Mouse (Mus musculus) layer of hippocampus, adult 9-11 months (tissue): ENCODE results near the gene Ttll11.

Source experiments
- DNase-seq: peaks from one replicate; pipeline ENCODE4 v3.0.0; 2022

Ttll11 gene

GRCm38 (mm10) chr2:35816056-35816661 lies 163.6 kb downstream of the Ttll11 start:
- no peak for DNase-seq

- DNase-seq, result no peak
Observed at GRCm38 (mm10) chr2:35812561-35812933, 167.2 kb downstream of the Ttll11 start.

GRCm38 (mm10) chr2:35811801-35812560 lies 167.7 kb downstream of the Ttll11 start:
- DNase-seq, result no peak

GRCm38 (mm10) chr2:35810027-35810426 lies 169.7 kb downstream of the Ttll11 start:
- no peak for DNase-seq

GRCm38 (mm10) chr2:35809141-35809540 lies 170.6 kb downstream of the Ttll11 start:
- no peak for DNase-seq

- DNase-seq, result no peak
Observed at GRCm38 (mm10) chr2:35805881-35806280, 173.8 kb downstream of the Ttll11 start.

- DNase-seq, result no peak
Observed at GRCm38 (mm10) chr2:35803095-35803494, 176.6 kb downstream of the Ttll11 start.

- no peak for DNase-seq
Observed at GRCm38 (mm10) chr2:35801759-35802158, 178.0 kb downstream of the Ttll11 start.

GRCm38 (mm10) chr2:35799073-35799472 lies 180.6 kb downstream of the Ttll11 start:
- DNase-seq, result no peak

GRCm38 (mm10) chr2:35797998-35798397 lies 181.7 kb downstream of the Ttll11 start:
- no peak for DNase-seq

GRCm38 (mm10) chr2:35789362-35790326 lies 190.1 kb downstream of the Ttll11 start:
- DNase-seq, result no peak

GRCm38 (mm10) chr2:35785877-35786276 lies 193.8 kb downstream of the Ttll11 start:
- no peak for DNase-seq

GRCm38 (mm10) chr2:35783368-35783767 lies 196.3 kb downstream of the Ttll11 start:
- no peak for DNase-seq

GRCm38 (mm10) chr2:35779266-35779665 lies 200.4 kb downstream of the Ttll11 start:
- DNase-seq, result no peak

- no peak for DNase-seq
Observed at GRCm38 (mm10) chr2:35776935-35777334, 202.8 kb downstream of the Ttll11 start.

- DNase-seq, result peak; percentile 34
Observed at GRCm38 (mm10) chr2:35775651-35776055, 204.1 kb downstream of the Ttll11 start.

GRCm38 (mm10) chr2:35770541-35770940 lies 209.2 kb downstream of the Ttll11 start:
- DNase-seq, result no peak

GRCm38 (mm10) chr2:35769398-35769797 lies 210.3 kb downstream of the Ttll11 start:
- no peak for DNase-seq

- peak; percentile 73 for DNase-seq
Observed at GRCm38 (mm10) chr2:35768538-35769238, 211.0 kb downstream of the Ttll11 start.

- peak; percentile 53 for DNase-seq
Observed at GRCm38 (mm10) chr2:35767834-35768537, 211.7 kb downstream of the Ttll11 start.

- DNase-seq, result no peak
Observed at GRCm38 (mm10) chr2:35764328-35764727, 215.4 kb downstream of the Ttll11 start.

- DNase-seq, result no peak
Observed at GRCm38 (mm10) chr2:35763818-35764217, 215.9 kb downstream of the Ttll11 start.
